Mouse (Mus musculus) embryo, embryonic 11 days (tissue): ENCODE results near the gene Letmd1.
"Not testable (repeated sequence)": the region's sequence is repeated elsewhere in the genome, so short reads cannot be mapped to it uniquely, and the experiment has no call there.

Source experiments
- DNase-seq: peaks from one replicate; pipeline ENCODE4 v3.0.0-alpha.2; 2015

The Letmd1 gene

DNA sequence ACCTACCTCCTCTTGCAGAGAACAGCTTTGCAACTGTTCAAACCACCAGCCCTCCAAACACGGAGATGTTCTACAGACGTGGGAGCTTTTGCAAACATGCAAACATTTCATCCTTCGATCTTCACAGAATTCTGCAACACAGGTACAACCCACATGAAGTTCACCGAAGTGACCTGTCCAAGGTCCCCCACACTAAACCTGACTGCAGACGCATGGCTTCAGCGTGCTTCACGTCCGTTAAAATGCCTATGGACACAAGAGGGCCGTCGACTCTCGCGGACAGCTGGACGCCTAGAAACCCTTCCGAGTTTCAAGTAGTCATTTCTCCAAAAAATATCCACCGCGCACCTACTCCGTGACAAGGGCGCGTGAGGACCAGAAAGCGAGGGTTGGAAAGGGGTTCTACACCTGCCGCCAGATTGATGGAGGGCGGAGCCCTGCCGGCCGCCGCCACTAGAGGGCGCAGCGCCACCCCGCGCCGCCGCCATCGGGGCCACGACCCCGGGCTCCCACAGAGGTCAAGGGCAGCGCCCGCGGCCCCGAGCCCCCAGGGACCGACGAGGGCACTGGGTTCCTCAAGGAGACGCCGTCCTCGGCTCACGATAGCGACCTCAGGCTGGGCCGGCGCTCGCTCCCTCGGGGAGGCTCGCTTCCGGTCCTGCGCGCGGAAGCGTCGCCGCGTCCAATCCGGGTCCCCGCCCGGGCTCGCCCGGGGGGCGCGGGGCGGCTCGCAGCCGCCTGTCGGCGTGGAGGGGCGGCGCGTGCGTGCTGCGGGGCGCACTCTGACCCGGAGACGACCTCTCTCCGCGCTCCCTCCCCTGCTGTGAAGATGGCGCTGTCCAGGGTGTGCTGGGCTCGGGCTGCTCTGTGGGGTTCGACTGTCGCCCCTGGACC is at the start of gene Letmd1:
Letmd1 (plus strand) TSS at position 729 of the 894 bp plus-strand sequence.
- DNase-seq: peak; percentile 95

DNA sequence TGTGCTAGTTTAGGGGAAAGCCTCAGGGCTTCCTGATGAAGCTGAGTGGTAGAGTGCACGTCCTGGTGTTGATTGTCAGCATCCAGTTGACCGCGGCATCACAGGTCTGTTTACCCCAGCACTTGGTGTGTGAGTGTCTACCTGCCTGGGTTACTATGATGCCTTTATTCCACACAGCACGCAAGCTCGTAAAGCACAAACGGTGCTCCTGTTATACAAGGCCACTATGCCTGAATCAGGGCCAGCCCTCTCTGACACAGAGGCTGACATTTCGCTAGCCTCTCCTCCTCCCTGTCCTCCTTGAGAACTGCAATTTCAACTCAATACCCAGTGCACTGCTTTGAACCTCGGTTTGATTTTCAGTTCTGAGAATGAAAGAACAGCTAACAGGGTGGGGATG is 49.5 kb upstream of the Letmd1 start:
- no peak for DNase-seq

DNA sequence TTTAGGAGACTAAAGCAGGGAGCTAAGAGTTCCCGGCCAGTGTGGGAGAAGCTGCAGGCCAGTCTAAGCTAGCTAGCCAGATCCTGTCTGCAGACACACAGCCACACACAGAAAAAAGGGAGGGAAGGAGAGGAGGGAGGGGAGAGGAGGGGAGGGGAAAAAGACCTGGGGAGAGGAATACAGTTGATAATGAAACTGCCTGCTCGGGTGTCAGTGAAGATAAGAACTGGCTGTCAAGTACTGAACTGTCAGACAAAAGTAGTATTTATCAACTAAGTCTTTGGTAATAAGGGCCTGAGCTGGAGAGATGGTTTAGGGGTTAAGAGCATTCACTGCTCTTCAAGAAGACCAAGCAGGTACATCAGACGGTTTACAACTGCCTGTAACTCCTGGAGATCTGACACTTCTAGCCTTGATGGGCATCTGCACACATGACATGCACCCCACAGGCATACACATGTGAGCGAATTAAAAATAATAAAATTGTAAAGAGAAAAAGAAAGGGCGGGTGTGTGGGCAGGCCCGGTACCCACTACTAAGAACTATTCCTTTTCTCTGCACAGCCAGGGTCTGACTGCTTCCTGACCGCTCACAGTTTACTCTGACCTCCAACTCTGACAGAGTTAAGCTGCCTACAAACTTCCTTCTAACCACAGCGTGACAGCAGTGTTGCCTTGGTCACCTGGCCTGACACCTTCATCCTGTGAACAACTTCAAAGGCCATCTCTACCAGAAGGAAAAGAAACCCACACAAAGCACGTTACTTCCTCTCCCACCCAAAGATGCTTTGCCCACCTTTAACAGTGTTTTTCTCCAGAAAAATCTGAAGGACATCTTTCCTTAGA is 48.7 kb upstream of the Letmd1 start:
- DNase-seq: no peak

DNA sequence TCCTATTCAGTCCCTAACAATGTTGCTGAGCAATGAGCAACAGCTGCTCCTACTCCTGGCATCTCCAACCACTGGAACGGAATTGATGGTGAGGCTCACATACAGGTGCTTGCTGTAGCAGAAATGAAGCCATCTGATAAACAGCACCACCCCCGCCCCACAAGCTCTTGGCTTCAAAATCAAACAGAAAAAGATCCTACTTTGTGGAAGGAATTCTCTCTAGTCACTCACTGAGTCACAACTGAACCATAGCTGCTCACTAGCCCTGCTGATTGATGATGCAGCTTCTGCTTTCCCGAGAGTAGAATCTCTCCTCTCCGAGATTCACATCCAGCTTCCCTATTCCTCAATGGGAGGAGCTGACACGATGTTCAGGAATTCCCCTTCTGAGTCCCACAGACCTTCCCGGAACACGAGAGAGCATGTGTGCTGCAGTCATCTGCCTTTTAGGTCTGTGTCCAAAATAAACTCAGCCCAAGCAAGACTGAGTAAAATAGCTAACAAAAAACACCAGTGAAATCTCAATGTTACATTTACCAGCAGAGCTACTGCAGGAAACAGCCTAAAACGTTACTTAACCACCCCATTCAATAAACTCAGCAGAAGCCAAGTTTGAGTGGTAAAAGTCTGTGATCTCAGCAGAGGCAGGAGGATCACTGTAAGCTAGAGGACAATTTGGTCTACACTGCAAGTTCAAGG is 47.6 kb upstream of the Letmd1 start:
- DNase-seq: no peak

DNA sequence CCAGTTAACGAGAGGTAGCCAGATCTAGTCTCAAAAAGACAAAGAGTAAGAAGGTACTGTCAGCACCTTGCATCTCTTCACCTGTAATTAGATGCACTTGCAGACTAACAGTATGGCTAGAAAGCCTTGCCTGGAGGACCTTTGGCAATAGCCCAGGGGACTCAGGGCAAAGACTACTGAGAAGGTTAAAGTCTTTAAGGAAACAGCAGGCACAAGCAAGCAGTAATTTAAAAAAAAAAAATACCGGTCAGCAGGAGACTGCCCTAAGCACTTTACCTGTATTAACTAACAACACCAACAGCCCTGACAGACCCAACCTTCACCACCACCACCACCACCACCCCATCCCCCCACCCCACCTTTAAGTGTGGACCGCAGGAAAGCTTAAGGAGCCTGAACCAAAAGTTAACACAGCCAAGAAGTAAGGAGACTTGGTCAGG is 47.0 kb upstream of the Letmd1 start, which contains the start of gene Gm5475:
Gm5475 (plus strand) TSS at position 390 of the 440 bp plus-strand sequence.
- DNase-seq: not testable (repeated sequence)

DNA sequence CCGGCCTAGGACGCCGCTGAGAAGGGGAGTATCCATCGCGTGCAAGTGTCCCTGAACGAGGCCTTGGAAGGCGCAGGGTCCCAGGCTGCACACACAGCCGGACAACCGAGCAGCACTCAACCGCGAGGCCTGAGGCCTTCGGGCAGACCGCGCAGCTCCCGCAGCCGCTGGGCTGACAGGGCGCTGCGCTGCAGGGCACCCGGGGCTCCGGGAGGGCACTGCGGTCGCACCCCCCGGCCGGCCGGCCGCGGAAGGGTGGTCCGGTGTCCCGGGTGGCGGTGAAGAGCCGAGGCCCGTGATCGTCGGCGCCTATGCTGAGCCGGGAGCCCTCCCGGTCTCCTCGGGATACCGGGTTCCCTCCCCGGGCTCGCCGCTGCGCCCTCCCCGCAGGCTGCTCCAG is 46.3 kb upstream of the Letmd1 start:
- DNase-seq: peak; percentile 65

DNA sequence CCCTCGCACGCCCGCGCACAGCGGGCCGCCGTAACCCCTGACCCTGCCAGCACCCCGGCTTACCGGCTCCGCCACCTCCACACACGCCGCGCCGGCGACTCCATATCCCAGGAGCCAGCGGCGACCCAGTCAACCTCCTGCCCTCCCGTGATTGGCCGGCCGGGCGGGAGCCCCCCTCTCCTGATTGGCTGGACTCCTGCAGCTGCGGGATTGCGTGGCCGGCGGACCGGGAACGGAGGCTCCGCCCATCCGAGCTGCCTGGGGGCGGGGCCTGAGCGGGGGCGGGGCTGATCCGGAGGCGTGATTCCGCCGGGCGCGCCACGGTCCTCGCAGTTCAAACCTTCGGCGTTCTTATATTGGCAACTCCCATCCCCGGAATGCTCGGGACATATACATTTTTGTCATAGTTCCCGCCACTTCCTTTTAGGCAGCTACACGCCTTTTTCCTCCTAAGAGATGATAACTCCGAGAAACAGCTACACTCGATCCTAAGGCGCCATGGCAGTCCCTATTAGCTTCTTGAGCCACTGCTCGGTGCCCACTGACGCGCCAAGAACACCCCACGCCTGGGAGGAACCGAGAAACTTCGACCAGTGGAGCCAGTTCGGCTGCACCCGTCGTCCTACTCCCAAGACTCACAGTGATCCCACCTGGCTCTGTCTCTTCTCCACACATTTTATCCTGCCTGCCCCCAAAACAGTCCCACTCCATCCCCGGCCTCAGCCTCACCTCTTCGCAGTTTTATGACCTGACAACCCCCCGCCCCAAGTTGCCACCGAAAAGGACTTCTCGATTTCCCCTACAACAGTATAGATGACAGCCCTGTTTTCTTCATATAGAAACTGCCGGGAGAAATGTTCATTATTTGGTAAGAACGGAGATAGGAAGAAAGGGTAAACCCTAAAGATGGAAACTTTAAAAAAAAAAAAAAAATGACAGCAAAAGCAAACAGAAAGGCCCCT is 45.6 kb upstream of the Letmd1 start:
- DNase-seq: peak; percentile 96

DNA sequence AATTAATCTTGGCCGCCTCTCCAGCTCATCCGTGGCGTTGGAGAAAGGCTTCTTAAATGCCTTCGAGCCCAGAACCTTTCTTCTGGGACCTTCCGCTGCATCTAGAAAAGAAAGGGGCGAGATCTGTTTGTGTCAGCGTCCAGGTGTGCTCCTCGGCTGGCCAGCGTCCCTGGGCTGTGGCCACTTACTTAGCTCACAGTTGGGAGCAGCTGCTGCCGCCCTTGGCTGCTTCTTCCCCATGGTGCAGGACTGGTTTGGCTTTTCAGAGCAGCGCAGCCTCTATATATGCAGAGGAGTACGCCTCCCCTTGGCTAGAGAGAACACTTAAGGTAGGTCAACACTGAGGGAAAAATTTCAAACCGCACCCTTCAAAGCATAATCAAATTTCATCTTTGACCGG is 44.9 kb upstream of the Letmd1 start:
- peak; percentile 48 for DNase-seq

DNA sequence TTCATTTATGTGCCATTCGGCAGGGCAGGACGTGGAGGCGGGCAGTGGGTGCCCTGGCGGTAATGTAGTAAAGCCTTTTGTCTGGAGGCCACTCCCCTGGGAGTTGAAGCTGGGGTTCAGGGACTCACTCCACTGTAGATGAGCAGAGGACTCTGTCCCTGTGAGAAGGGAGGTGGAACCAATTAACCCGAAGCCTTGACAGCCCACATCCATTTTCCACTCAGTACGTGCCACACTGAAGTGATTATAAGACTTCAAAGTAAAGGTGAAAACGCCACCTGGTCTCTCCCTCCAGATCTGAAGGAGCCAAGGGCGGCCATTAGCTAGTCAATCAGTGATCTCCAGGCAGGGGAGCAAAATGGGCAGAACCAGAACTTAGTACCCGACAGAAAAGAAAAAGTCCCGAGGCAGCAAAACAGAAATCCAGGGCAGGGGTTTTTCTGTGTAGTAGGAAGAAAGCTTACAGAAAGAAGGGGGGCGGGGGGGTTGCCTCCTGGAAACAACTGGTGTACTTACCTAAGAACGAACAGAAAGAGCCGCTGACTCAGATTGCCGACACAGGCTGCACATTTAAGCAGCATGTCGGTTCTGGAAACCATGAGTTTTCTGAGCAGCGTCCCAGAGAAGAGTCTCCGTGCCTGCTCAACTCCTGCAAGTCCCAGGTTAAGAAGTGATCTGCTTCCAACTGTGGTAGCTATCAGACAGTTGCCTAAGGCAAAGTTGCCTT is 44.3 kb upstream of the Letmd1 start, which contains the start of gene Slc11a2:
Slc11a2 (minus strand) TSS at position 677 of the 727 bp plus-strand sequence.
- DNase-seq: peak; percentile 39

DNA sequence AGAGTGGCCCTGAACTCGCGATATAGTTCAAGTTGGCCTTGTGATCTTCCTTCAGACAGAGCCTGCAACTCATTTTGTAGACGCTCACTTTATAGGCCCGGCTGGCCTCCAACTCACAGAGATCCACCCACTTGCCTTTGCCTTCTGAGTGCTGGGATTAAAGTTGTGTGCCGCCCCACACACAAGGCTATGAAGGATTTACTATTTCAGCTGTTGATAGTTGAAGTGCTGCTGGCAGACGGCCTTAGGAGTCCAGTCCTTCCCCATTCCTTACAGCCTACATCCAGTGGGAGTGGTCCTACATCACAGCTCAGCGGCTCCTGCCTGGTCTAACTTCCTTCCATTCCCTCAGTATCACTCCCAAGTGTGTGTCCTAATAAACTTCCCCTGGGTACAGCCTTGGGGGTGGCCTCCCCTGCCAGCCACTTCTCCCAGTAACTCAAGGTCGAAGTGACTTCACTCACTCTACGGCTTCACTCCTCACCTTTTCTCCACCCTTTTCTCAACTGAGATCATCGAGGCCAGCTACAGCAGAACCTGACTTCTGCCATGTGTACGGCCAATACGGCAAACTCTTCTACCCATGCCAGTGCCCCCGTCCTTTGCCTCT is 40.4 kb upstream of the Letmd1 start:
- DNase-seq: no peak

DNA sequence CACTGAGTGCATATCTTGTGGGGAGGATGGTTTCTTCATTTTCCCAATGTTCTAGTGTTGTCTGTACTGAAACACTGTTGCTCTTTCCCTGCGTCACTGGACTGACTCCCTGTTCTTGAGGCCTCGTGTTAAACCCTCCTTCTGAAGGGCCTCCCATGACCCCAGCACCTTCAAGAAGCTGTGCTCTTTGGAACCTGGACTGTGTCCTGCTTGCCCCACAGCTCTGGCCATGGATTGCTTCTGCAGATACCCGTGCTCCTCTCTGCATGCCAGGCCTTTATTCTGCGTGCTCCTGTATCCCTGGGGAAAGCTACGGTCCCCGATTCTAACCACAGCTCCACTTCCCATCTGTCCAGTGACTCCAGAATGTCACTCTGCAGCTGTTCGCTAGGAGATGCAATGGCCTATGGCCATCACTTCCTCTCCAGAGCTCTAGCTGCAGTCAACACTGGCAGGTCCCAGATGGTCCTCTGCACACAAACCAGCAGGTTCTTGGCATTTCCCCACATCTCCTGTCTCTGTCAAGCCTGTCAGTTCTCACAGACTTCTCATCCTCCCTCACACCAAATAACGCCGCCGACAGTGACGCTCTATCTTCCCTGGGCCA is 38.8 kb upstream of the Letmd1 start:
- no peak for DNase-seq

DNA sequence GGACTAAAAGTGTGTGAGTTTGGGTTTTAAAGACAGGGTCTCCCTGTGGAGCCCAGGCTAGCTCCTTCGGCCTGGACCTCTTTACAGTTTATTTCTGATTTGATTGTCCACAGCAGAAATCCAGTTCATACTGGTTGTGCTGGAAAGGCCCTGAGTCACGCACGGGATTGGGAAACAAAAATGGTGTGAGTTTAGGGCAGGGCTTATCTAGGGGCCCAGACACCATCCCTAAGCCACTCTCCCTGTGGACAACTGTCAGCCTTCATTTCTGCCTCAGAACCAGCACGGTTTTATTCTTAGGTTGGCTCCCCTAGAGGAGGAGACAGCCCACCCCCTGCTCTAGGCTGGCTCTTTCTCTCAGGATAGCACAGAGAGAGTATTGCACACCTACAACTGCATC is 35.6 kb upstream of the Letmd1 start:
- no peak for DNase-seq

DNA sequence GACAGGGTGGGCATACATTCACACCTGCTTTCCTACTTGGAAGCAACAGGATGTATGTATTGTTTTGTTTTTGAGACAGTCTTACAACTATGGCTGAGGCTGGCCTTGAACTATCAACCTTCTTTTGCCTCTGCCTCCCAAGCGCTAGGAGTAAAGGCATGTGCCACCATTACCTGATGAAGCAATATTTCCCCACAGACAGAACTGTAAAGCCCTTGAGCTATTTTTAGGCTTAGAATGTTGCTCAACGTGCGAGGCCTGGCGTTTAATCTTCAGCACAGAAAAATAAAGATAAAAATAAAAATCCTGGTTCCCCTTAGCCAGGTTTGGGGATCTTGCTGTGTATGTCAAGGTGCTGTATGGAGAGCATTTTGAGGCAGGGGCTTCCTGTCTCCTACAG is 32.7 kb upstream of the Letmd1 start:
- DNase-seq: no peak

DNA sequence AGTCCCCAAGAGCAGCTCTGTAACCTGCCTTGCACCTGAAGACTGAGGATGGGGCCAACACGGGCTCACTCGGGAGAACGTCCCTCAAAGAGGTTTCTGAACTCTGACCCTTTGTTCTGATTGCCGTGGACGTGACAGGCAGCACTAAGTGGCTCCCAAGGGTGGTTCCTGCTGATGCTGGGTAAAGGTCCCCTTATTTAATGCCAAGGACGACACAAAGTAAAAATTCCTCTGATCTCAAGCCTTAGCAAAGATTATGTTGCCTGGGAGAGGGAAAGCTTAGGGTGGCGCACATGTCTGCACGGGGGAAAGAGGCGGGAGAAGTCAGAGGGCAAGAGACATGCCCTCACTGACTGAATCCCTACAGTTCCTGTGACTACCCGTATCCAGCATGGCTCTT is 32.3 kb upstream of the Letmd1 start:
- no peak for DNase-seq

DNA sequence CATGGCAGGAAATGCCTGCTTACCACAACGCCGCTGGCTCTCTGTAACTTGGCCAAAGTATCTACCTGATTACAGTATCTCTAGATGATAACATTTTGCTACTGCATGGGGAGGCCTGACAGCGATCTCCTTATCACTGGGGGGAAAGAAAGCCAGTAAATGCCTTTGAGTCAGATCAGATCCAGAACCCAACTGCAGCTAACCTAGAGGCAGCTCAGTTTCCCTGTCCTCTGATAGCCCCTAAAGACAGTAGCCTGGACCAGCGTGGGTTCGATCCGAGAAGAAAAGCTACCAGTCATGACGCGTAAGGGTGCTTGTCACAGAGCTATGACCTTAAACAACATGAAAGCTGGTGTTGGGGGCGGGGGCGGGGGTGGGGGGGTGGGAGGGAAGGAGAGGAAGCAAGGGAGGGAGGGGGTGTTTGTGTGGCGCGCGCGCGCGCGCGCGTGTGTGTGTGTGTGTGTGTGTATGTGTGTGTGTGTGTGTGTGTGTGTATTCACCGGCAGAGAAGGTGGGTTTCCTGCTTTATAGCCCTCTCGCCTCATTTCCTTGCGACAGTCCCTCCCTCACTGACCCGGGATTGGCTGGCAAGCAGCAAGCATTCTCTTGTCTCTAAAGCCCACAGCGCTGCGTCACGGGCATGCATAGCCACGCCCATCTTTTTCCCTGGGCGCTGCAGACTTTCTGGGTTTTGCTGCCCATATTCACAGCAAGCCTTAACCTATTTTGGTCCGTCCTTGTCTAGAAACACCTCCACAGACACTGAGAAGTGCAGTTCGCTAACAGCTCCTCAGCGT is 25.5 kb upstream of the Letmd1 start:
- peak; percentile 96 for DNase-seq

DNA sequence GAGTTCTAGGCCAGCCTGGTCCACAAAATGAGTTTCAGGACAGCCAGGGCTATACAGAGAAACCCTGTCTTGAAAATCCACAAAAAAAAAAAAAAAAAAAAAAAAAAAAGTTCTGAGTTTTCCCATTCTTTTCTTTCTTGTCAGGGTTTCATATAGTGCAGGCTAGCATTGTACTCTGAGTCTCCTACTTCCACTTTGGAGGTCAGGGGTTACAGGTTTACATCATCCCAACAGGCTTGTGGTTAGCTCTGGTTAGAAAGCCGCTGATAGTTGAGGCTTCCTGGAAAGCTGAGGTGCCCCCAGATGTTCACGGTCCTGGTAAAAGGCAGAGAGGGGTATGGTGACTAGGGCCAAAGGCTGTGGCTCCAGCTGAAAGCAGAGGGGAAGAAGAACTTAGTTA is 21.9 kb upstream of the Letmd1 start:
- DNase-seq: no peak

DNA sequence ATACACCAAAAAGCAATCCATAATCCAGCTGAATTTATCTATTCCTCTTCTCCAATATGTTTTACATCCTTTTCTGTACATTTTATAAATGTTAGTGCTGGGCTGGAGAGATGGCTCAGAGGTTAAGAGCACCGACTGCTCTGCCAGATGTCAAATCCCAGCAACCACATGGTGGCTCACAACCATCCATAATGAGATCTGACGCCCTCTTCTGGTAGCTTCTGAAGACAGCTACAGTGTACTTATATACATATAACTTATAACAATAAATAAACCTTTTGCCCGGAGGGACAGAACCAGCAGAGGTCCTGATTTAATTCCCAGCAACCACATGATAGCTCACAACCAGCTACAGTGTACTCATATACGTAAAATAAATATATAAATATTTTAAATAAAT is 20.3 kb upstream of the Letmd1 start:
- no peak for DNase-seq

DNA sequence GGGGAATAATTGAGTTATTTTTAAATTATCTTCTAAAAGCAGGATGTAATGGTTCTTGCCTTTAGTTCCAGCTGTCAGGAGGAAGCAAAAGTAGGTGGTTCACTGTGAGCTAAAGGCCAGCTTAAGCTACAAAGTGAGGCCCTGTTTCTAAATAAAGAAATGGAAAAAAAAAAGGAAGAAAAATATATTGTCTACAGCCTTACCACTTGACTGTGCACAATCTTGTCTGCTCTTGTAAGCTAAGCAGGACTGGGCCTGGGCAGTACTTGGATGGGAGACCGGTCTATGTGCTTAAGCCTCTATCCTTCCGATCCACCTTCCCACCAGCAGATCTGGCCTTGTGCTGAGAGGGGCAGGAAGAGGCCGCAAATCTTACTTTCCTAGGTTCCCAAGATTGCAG is 19.3 kb upstream of the Letmd1 start:
- DNase-seq: no peak

DNA sequence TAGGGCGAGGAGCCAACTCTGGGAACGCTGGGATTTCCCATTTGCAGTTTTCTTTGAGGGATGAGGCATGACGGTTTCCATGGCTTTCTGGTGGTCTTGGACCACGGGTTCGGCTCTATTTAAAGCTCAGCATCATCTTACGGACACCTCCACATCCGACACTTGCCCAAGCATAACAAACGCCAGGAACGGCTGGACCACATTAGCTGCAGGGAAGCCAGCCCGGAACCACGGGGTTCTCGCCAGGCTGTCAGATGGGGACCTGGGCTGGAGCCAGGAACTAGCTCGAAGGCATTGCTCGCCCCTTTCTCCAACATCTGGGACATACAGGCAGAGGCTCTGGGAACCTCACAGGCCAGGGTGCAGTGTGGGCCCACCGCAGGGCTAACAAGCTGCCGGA is 17.6 kb upstream of the Letmd1 start:
- DNase-seq: no peak
